Mouse (Mus musculus): ENCODE data around the gene Akap2.

Gene Akap2

GRCm38 (mm10) chr4:57703574-57704470, 13.6 kb upstream of the Akap2 start:
- DNase-seq: no peak

DNA sequence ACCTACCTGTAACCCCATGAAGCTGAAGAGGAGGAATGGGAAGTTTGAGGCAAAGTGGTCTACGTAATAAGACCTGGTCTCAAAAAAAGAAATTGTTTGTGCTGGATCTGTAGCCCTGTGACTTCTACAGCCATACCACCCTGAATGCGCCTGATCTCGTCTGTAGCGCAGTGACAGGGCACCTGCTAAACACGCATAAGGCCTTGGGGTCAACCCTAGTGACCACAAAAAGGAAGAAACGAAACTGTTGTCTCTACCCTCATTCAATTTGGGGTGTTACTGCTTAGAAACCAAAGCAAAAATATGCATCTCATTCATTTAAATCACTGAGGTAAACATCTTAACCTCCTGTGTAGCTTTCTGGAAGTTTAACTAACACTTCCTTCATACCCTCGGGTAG, 12.9 kb upstream of the Akap2 start:
- no peak for DNase-seq

DNA sequence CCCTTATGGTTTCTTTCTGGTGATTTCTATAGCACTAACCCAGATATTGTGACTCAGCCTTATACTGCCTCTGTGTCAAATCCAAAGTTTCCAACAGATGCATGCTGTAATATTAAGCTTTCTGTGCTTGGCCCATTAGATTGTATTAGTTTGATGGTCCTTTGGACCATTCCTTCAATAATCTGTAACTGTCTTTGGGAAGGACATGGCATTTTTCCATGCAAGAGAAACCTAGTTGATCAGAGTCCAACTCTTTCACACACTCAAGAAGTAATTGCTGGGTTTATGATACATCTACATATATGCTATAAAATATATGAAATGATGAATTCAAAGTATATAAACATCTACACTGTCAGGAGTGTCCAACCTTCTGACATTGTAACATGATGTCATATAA, 1.6 kb upstream of the Akap2 start:
- DNase-seq: no peak

GRCm38 (mm10) chr4:57716735-57717134, 722 bp upstream of the Akap2 start:
- DNase-seq: no peak

- DNase-seq: no peak
Measured at GRCm38 (mm10) chr4:57719370-57719769, 1.9 kb downstream of the Akap2 start.

DNA sequence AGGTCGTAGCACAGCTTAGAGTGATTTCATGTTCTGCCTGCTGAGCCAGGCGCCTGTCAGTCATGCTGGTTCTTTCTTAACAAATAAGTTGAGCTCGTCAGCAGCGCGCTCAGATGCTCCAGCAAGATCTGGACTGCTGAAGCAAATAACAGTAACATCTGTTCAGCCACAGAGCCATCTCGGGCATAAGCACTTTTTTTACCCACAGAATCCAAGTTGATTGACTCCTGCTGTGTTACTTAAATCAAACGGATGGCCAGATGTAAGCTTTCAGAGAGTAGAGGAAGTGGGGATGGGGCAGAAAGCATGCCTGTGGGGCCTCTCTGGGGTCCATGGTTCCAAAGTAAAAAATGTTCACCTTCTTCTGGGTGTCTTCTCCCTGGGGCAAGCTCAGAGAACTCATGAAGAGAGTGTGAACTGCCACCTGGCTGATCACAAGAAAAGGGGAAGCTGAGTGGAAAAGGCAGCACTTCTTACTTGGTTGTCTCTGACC, 3.5 kb downstream of the Akap2 start:
- no peak for DNase-seq

DNA sequence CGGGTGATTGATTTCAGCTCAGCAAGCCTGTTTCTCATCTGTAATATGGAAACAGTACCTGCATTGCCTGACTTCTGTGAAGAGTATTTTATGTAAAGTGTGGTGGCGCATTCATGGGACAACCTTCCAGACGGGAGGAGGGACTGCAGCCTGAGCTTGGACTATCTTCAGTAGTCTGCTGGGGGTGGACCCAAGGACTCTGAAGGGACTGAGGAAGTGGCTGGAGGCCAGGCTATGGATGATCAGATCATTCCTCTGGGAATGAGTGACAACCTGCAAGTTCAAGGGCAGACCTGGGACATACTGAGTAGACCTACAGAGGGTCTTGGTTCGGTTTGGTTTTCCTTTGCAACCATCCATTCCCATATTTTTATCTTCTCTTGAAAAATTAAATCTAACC, 4.8 kb downstream of the Akap2 start:
- DNase-seq: peak; percentile 30

DNA sequence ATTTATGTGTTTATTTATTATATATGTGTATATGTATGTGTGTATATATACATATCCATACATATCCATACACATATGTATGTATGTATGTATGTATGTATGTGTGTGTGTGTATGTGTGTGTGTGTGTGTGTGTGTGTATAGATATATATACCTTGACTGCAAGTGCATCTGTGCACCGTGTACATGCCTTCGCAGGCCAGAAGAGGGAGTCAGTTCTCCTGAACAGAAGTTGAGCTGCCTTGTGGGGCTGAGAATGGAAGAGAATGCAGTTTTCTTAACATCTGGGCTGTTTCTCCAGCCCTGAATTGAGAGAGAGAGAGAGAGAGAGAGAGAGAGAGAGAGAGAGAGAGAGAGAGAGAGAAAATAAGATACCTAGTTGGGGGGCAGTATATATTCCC, 6.2 kb downstream of the Akap2 start:
- peak; percentile 34 for DNase-seq

- no peak for DNase-seq
Measured at GRCm38 (mm10) chr4:57725569-57725968, 8.1 kb downstream of the Akap2 start.

GRCm38 (mm10) chr4:57728611-57729183, 11.2 kb downstream of the Akap2 start:
- DNase-seq: no peak

DNA sequence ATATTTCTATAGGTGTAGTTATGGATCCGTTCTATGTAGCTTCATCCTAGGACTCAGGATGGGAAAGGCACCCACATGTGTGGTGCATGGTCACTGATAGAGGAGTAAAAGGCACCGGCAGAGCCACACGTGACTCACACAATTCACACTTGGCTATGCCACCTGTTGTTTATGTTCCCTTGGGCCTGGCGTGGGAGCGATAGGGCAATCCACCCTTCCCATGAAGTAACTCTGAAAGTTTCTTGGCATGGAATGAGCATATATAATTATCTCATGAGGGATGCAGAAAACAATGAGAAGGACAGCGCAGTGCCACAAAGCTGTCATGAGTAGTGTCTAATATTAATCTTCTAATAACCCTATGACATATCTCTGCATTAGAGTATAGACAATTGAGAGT, 12.6 kb downstream of the Akap2 start:
- DNase-seq: no peak

GRCm38 (mm10) chr4:57730801-57731598, 13.5 kb downstream of the Akap2 start:
- DNase-seq: no peak

DNA sequence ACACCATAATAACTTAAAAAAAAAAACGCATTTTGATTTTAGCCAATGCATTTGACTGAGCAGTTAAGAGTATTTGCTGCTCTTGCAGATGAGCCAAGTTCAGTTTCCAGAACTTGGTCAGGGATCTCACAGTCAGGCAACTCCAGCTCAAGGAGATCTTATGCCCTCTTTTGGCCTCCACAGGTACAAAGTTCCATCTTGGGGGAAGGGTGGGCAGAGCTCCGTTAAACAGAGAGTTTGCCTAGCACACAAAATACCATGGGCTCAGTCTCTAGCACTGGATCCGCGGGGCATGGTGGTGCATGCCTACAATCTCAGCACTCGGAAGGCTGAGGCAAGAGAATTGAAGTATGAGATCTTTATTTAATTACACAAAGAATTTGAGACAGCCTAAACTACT, 14.9 kb downstream of the Akap2 start:
- DNase-seq: peak; percentile 54

DNA sequence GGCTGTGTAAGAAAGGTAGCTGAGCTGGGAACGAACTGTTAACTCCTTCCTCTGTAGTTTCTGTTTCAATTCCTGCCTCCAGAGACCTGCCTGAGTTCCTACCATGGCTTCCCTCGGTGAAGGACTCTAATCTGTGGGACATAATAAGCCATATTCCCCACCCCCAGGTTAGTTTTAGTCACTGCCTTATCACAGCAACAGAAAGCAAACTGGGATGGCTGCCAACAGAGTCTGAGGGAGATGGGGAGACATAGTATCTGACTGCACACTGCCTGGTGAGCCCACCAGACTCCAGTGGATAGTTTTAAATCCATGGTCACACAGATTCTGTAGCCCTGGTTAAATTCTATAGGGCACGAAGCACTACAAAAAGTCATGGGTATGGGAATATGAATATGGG, 16.0 kb downstream of the Akap2 start:
- peak; percentile 52 for DNase-seq

GRCm38 (mm10) chr4:57735426-57735825, 18.0 kb downstream of the Akap2 start:
- peak; percentile 79 for DNase-seq

GRCm38 (mm10) chr4:57738856-57739552, 21.5 kb downstream of the Akap2 start:
- DNase-seq: no peak

GRCm38 (mm10) chr4:57743325-57743929, 26.0 kb downstream of the Akap2 start:
- DNase-seq: no peak

DNA sequence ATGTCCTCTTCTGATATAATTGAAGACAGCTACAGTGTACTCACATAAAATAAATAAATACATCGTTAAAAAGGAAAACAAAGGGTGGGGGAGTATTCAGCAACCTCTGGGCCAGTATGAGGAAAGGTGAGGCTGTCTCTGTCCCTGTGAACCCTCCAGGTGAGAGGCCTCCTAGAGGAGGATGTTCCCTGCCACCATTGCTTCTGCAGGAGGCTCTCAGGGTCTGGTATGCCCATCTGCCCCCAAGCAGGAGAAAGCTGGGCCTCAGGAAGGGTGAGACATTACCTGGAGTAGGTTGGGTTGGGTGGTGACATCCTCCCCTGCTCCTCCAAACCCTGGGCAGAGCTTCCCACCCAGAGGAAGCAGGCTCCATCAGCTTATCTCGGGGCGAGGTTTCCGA, 33.2 kb downstream of the Akap2 start:
- DNase-seq: no peak

DNA sequence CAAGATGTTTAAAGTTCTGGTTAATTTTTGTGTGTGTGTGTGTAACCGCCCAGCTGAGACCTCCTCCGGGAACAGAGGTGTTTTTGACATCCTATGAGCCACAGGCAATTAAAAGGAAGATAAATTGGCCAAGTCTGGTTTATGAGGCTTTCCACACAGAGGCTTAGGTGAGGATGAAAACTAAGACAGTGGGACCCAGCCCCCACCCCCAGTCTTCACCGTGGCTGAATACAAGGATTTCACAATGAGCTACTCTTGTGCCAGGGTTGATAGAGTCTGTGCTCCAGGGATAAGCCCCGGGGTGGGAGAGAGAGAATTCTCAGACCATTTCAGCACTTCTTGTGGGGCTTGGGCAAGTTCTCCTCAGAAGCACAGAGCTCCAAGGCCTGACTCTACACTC, 33.6 kb downstream of the Akap2 start:
- no peak for DNase-seq

- no peak for DNase-seq
Measured at GRCm38 (mm10) chr4:57751566-57751965, 34.1 kb downstream of the Akap2 start.

DNA sequence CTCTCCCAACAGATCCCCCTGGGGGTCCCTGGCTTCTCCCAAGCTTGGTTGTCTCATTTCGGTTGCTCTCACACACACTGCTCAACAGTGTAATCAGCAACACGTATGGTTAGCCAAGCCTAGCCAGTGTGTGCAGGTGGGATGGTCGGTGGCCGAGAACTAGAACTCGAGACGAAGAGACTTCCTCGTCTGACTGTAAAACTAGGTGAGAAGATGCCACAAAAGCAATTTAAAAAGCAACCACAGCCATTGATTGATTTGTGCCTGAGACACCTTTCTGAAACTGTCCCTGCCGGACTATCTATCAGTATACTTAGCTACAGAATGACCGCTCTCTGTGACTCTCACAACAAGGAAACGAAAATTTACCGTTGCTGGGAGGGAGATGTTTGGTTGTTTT, 37.6 kb downstream of the Akap2 start:
- DNase-seq: no peak

DNA sequence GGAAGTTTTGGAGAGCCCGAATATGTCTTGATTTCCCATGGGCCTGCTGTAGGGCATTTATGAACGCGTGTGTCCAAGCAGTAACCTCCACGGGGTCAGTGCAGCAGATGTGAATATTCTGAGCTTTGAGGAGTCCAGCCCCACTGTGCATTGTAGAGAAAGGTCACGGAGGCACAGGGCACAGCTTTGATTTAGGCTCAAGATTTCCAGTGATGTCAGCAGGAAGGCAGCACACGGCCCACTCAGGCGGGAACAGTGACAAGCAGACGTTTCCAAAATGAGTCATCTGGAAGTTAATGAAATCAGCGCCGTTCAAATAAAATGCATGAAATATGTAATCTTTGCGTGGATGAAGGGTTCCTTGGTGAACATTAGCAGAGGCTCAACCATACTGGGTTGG, 40.5 kb downstream of the Akap2 start:
- no peak for DNase-seq
